Mouse (Mus musculus) natural killer cell, adult 2 months (primary cell): ENCODE data around the gene Cdh5.
"Not testable (repeated sequence)": the region's sequence is repeated elsewhere in the genome, so short reads cannot be mapped to it uniquely, and the experiment has no call there.

Source experiments
- DNase-seq, 2 experiments: peaks; one replicate each; pipeline ENCODE4 v3.0.0; 2022; ENCODE audit warnings: low spot score in 2 of 2

Gene Cdh5

DNA sequence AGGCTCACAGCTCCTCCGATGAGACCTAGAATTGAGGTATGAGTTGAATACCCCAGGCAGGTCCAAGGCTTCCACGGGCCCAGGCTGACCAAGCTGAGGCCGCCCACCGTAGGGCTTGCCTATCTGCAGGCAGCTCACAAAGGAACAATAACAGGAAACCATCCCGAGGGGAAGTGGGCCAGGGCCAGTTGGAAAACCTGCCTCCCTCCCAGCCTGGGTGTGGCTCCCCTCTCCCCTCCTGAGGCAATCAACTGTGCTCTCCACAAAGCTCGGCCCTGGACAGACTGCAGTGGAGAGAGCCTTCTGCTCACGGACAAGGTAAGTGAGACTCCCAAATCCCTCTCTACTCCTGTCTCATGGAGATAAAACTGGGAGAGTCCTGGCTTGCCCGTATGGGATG lies at the start of gene Cdh5:
Gene Cdh5 (plus strand): TSS at position 211 of the 400 bp plus-strand sequence.
- DNase-seq = no peak

- no peak for DNase-seq
These were observed 41.5 kb upstream of the Cdh5 start for GRCm38 (mm10) chr8:104059922-104060321.

GRCm38 (mm10) chr8:104060446-104060845 lies 41.0 kb upstream of the Cdh5 start:
- DNase-seq = no peak

DNA sequence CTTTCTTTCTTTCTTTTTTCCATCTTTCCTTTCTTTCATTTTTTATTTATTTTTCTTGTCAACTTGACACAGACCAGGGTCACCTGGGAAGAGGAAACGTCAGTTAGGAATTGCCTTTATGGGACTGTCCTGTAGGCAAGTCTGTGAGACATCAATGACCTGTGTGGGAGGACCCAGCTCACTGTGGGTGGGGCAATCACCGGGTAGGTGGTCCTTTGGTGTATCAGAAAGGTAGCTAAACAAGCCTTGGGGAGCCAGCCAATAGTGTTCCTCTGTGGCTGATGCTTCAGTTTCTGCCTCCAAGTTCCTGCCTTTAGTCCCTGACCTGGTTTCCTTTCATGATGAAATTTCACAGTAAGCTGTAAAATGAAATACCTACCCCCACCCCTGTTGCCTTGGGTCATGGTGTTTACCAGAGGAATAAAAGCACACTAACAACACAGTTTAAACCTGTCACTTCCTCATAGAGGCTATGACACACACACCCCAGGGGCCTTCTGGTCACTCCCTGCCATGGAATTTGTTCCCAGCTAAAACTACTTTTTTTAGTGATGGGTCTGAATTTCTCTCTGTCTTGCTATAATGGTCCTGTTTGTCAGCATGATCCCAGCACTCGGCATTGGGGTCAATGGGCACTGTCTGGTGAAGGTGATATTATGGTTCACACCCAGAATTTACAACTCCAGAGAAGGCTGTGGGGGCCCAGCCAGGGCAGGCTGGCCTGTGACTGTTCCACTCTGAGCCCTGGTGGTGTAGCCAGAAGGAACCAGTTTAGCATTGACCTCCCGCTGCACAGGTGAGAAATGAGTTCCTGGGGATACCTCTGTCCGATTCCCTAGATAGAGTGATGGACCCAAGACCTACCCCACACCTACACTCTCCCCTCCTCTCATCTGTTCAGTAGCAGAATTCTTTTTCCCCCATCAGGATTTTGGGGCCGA lies 40.1 kb upstream of the Cdh5 start:
- DNase-seq = no peak

DNA sequence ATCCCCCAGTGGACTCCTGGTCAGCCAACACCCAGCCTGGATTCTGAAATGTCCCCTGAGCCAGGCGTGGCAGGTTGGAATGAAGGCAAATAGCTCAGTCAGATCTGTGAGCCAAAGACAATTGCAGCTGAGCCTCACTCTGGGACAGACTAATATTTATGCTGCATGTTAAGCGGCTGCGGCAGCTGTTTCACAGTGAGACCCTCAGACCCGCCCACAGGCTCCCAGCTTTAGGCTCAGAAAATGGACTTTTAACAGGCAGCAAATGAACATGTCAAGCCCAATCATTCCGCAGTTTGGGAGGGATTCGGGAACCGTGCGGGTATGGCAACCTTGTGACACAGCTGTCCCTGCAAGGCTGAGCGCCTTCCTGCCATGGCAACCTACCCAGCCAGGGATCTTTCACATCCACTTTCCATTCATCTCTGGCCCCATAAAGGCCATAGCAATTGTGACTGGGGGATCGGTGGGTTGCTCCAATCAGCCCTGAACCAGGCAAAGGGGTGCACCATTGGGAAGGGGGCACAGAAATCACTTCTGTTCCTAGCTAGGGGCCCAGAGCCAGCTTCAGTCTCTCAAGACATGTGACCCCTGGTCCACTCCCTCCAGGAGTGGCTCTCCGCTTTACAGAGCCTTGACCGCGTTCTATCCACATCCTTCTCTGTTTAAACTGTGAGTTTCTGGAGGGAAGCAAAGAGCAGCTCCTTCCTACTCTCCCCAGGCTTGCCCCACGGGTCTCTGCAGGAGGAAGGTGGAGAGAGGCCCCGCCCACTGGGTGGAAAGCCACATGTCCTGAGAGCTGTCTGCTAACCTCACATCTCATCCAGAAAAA lies 39.2 kb upstream of the Cdh5 start:
- no peak for DNase-seq

DNA sequence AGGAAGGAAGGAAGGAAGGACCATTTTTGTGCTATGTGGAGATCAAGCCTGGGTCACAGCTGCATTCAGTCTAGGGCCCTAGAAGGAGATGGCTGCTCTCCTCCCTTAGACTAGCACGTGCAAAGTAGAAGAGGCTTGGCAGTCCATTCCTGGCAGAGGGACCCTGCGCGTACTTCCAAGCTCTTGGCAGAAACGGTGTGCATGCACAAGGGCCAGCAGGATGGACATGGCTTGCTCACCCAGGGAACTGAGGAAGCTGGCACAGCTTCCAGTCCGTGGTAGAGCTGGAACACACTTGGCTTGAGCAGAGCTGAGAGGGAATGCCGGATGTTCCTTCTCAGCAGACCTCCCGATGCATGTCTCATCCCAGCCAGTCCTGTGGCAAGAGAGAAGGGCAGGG lies 36.2 kb upstream of the Cdh5 start:
- no peak for DNase-seq

DNA sequence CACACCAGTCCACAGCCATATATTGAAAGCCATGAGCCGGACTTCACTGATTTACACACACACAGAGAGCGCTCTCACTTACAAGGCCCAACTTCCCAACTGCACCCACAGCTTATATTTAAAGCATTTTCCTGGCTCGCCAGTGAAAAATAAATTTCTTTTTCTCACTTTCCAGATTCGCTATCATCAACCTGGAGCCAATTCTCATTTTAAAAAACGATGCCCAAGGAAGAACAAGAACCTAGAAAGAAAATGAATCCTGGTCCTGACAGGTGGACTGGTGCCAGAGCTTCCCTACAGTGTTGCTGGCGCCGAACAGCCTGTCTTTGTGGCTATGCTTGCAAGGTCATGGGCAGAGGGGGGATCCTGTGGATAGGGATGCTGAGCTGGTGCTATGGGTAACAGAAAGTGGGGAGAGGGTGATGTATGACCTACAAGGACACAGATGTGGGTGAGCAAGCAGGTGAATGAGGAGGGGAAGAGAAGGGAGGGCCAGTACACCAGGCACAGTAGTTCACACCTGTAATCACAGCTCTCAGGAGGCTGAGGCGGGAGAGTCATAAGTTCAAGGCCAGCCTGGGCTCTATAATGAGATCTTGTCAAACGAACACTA lies 35.4 kb upstream of the Cdh5 start:
- no peak for DNase-seq

DNA sequence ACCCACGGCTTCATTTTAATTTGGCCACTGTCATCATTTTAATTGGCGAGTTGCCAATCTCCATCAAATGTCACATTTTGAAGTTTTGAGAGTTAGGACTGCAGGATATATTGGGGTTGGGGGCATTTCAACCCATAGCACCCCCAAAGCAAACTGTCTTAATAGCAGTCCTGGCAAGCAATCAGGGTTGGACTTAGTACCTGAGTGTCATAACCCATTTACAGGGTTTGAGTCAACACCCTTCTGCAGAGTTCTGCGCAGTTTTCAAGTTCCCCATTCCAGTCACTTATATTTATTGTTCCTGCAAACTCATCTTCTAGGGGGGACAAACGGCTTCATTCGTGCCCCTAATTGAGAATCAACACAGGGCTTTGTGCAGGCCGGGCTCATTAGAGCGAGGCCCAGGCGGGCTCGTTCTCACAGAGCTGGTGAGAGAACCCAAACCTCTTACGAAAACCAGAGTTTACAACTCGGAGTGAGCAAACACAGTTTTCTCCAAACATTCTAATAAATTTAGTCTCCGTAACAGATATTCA lies 34.0 kb upstream of the Cdh5 start:
- no peak for DNase-seq

DNA sequence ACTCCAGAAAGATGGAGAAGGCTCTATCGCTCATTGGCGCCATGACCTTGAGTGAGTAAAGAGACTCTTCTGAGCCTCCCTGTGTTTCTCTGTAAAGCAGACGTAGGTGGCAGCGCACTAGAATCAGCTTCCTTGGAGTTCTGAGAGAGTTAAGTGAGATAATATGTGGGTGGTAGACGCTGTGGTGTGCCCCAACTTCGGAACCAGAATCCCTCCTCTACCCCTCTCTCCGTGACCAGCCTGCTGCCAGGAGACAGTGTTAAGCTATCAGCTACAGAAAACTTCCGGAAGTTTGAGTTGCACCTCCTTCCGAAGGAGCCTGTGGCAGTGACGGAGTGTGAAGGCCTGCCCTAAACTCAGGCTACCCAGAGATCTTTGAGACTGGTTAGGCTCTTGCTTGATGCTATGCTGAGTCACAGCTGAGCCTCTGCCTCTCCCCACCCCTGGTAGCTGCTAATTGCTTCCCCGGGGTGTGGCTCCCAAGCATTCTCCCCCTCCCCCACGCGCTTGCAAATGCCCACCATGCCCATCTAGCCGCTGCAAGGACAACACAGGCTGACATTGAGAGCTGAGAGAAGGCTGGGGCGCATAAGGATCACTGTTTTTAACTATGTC lies 32.9 kb upstream of the Cdh5 start:
- no peak for DNase-seq

GRCm38 (mm10) chr8:104070201-104070865 lies 31.1 kb upstream of the Cdh5 start:
- DNase-seq = not testable (repeated sequence)

GRCm38 (mm10) chr8:104070949-104071348 lies 30.5 kb upstream of the Cdh5 start:
- no peak for DNase-seq

- no peak for DNase-seq
These were observed 26.3 kb upstream of the Cdh5 start for GRCm38 (mm10) chr8:104075079-104075478.

DNA sequence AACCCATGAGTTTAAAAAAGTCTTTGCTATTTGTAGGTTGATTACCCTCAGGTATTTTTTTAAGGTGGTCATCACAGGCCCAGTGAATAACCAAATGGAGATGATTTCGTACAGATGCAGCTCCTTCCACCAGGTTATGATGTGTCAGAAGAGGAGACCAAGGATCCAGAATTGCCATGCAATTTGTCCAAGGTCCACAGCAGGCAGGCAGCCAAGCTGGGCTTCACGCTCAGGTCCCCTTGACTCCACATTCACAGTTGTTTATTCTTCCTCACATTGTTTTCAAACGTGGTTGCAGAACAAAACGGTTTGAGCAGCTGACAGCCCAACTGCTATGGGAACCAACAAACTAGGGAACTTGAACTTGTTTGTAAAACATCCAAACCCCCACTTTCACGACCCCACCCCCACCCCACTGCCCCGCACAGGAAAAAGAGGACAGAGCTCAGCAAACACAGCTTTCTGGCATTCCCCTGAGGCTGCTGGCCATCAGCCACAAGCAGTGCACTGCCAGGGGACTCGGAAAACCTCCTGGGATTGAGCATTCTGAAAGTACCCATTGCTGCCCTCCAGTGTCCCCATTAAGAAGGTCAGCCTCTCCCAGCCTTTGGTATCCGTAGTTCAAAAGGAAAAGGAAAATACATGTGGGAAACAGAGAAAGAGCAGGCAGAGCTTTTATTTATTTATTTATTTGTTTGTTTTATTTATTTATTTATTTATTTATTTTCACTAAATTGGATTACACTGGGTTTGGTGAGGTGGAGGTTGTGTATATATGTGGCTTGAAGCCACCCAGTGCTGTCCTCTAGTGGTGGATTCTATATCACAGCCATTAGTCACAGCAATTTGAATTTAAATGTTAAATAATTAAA lies 24.6 kb upstream of the Cdh5 start:
- no peak for DNase-seq

GRCm38 (mm10) chr8:104078091-104078490 lies 23.3 kb upstream of the Cdh5 start:
- no peak for DNase-seq

DNA sequence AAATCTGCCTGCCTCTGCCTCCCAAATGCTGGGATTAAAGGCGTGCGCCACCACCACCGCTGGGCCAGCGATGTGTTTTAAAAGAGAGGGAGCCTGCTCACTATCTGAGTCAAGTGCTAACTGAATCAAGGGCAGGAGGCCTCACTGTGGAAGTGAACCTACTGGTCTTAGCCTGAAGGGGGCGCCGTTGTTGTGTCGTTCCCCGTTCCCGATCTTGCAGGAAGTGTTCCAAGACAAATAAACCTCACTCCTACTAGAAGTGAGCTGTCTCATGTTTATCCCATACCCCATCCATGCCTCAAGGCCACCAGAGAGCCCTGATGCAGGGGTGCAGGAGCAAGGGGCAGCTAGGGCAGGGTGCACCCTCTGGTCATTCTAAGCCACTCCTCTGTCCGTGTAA lies 16.1 kb upstream of the Cdh5 start:
- no peak for DNase-seq

DNA sequence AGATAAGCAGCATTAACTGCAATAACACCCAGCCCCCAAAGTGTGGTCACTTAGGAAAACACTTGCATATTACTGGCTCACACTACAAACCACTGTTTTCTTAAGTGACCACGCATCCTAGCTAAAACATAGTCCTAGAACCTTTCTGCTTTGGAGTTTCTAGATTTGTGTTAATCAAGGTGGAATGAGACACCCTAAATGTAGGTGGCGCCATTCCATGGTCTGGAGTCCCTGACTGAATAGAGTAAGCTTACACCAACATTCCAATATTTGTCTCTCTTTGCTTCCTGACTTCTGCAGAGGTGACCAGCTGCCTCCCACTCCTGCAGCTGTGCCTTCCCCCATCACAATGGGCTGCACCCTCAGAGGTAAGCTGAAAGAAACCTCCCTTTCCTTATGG lies 14.8 kb upstream of the Cdh5 start:
- DNase-seq = no peak

DNA sequence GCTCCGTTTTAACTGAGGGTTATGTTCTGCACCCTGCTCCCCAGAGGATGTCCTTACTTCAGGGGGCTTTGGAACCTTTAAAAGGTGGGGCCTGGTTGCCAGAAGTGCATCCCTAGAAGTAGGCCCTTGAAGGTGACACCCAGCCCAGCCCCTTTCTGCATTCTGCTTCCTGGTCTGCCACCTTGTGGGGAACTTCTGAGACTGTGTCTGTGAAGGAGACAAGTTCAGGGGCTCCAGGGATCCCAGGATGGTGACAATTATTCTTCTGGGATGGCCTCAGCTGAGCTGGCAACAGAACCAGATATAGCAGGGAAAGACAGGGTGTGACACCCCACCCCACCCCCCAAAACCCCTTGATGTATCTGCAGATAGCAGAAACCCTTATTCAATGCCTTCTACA lies 14.3 kb upstream of the Cdh5 start:
- DNase-seq = no peak

- DNase-seq = not testable (repeated sequence)
These were observed 13.5 kb upstream of the Cdh5 start for GRCm38 (mm10) chr8:104087878-104088277.

GRCm38 (mm10) chr8:104088881-104089280 lies 12.5 kb upstream of the Cdh5 start:
- no peak for DNase-seq
